10 mouse cellular contexts compared by ENCODE assay signal in genomic region chr16:11670971-11671310, GRCm38 (mm10).
DNase-seq lines count a peak whose midpoint lies in the region; ATAC-seq and TF ChIP-seq lines count a peak whose summit lies in the region.
"Had no signal": no experiment of that assay in that cellular context is flagged by ENCODE, and none has a peak within 500 bp of the region (broad histone marks: within the 10 kb centered on the region; RNA-seq: fewer than 3 reads in every experiment).

No protein-coding gene starts in this region.

- peaks cover 11% of the 10 kb centered on the region for H3K4me1 ChIP-seq in hindbrain, embryonic 10.5 days (replicated peaks)
- H3K4me1 ChIP-seq in hindbrain, embryonic 12.5 days = peaks cover 2% of the 10 kb centered on the region; the same call in 1 of the 2 replicates
- H3K4me1 ChIP-seq in thymus, adult 2 months (replicated peaks; ENCODE audit: control insufficient read depth, insufficient read depth, low read length) = no peaks in the 10 kb centered on the region
- no peaks in the 10 kb centered on the region for H3K4me1 ChIP-seq in liver, embryonic 12.5 days

- no peak for ATAC-seq in hindbrain, embryonic 12.5 days (ENCODE audit: low FRiP score)
- ATAC-seq in megakaryocyte-erythroid progenitor cell, adult 5-6 weeks (replicated peaks; ENCODE audit: low FRiP score, low TSS enrichment, poor library complexity, severe bottlenecking) = peak; percentile 43
- ATAC-seq in liver, embryonic 12.5 days = no peak

- WGBS in hindbrain, embryonic 10.5 days = 81% methylated on average over 6 of the region's 6 CpGs
- WGBS in hindbrain, embryonic 12.5 days = 78% methylated on average over 6 of the region's 6 CpGs
- WGBS in thymus, adult 2 months = 84% methylated on average over 6 of the region's 6 CpGs
- 62% methylated on average over 6 of the region's 6 CpGs for WGBS in liver, embryonic 12.5 days (ENCODE audit: insufficient replicate concordance)

- TF ChIP-seq CTCF in thymus, adult 2 months (IDR thresholded peaks at IDR 0.05; ENCODE audit: borderline replicate concordance, control insufficient read depth, extremely low read depth, insufficient read depth, low read length, poor library complexity) = no peak

- DNase-seq in hindbrain, embryonic 10.5 days (ENCODE audit: low spot score) = no peak
- DNase-seq in brain, adult 2 months (ENCODE audit: low read depth, low spot score) = peak; percentile 76
- peak; percentile 43 for DNase-seq in heart, adult 8-10 months (ENCODE audit: low spot score)
- no peak for DNase-seq in thymus, adult 2 months
- DNase-seq: kidney, postnatal 10 days; right cerebral cortex, postnatal 14 days had no signal

- no peaks in the 10 kb centered on the region for H3K36me3 ChIP-seq in hindbrain, embryonic 10.5 days
- no peaks in the 10 kb centered on the region for H3K36me3 ChIP-seq in hindbrain, embryonic 12.5 days
- no peaks in the 10 kb centered on the region for H3K36me3 ChIP-seq in thymus, adult 2 months (ENCODE audit: control insufficient read depth, insufficient read depth, low read length)
- H3K36me3 ChIP-seq in liver, embryonic 12.5 days = no peaks in the 10 kb centered on the region
- H3K36me3 ChIP-seq: midbrain, embryonic 12.5 days had no signal

- no peak overlapping the region for H3K9ac ChIP-seq in hindbrain, embryonic 12.5 days
- H3K9ac ChIP-seq in liver, embryonic 12.5 days = no peak overlapping the region
- H3K9ac ChIP-seq: midbrain, embryonic 12.5 days had no signal

- H3K27me3 ChIP-seq in hindbrain, embryonic 10.5 days (ENCODE audit: insufficient read depth, poor library complexity, severe bottlenecking) = no peaks in the 10 kb centered on the region
- H3K27me3 ChIP-seq in hindbrain, embryonic 12.5 days = no peaks in the 10 kb centered on the region
- no peaks in the 10 kb centered on the region for H3K27me3 ChIP-seq in thymus, adult 2 months (ENCODE audit: control insufficient read depth, insufficient read depth, low read length)
- no peaks in the 10 kb centered on the region for H3K27me3 ChIP-seq in liver, embryonic 12.5 days (replicated peaks)
- H3K27me3 ChIP-seq: midbrain, embryonic 12.5 days had no signal

- H3K4me2 ChIP-seq in hindbrain, embryonic 12.5 days (replicated peaks) = no peak overlapping the region
- no peak overlapping the region for H3K4me2 ChIP-seq in liver, embryonic 12.5 days
- H3K4me2 ChIP-seq: midbrain, embryonic 12.5 days had no signal

- no peak overlapping the region for H3K4me3 ChIP-seq in hindbrain, embryonic 10.5 days
- H3K4me3 ChIP-seq in hindbrain, embryonic 12.5 days = no peak overlapping the region
- H3K4me3 ChIP-seq in thymus, adult 2 months (ENCODE audit: control insufficient read depth, insufficient read depth, low read length) = no peak overlapping the region
- no peak overlapping the region for H3K4me3 ChIP-seq in liver, embryonic 12.5 days
- H3K4me3 ChIP-seq: midbrain, embryonic 12.5 days had no signal

- 0 out of 2 replicates have a peak overlapping the region, but pooled peaks have one; percentile 23 for H3K27ac ChIP-seq in hindbrain, embryonic 10.5 days
- H3K27ac ChIP-seq in hindbrain, embryonic 12.5 days = no peak overlapping the region
- no peak overlapping the region for H3K27ac ChIP-seq in thymus, adult 2 months (ENCODE audit: control insufficient read depth, insufficient read depth, low read length)
- H3K27ac ChIP-seq in liver, embryonic 12.5 days = no peak overlapping the region
- H3K27ac ChIP-seq: midbrain, embryonic 12.5 days had no signal

- TF ChIP-seq POLR2A in thymus, adult 2 months (IDR thresholded peaks at IDR 0.05; ENCODE audit: control insufficient read depth, extremely low read depth, insufficient read depth, low read length, poor library complexity) = no peak

- no peaks in the 10 kb centered on the region for H3K9me3 ChIP-seq in hindbrain, embryonic 10.5 days
- H3K9me3 ChIP-seq in hindbrain, embryonic 12.5 days (replicated peaks) = no peaks in the 10 kb centered on the region
- H3K9me3 ChIP-seq in liver, embryonic 12.5 days (replicated peaks) = no peaks in the 10 kb centered on the region
- H3K9me3 ChIP-seq: midbrain, embryonic 12.5 days had no signal

Comparison
In these comparisons a context has a peak if more than half of its experiments do, and no peak if none do; other contexts are left out.
1. DNase-seq: peak in brain, adult 2 months (single experiment) and heart, adult 8-10 months (single experiment); none in hindbrain, embryonic 10.5 days (single experiment) and thymus, adult 2 months (single experiment).